Comparison of ENCODE assay signal across 8 mouse cellular contexts in the genomic region with DNA sequence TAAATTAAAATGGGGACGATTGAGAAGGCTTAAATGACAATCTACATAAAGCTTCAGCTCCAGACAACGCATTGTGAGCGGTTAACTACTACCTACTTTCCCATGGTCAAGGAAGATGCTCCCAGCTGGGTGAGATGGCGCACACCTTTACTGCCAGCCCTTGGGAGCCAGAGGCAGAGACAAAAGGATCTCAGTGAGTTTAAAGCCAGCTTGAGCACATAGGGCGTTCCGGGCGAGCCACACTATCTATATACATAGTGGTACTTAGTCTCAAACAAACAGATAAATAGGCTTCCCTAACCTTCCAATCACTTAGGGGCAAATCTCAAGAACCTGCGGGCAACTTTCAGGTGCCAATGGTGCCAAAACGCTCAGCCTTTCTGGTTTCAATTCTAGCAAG. TPM values are rescaled to one million over a fixed set of nuclear protein-coding genes. Genes with fewer than 3 reads are reported as not detected.
DNase-seq lines count a peak whose midpoint lies in the region; ATAC-seq and TF ChIP-seq lines count a peak whose summit lies in the region.

No protein-coding gene starts in this region.

- intact Hi-C loops in left cerebral cortex, postnatal 10 days (cut with DNase I) = no loop called here
- intact Hi-C loops in gastrocnemius, postnatal 14 days (cut with DNase I; ENCODE audit: low total_unique reads) = no loop called here

- peak overlapping the region; percentile 90 for H3K27ac ChIP-seq in heart, embryonic 16.5 days (ENCODE audit: low read length)
- peak overlapping the region; percentile 74 for H3K27ac ChIP-seq in bone marrow, adult 2 months (ENCODE audit: control insufficient read depth, insufficient read depth, low read depth, low read length, poor library complexity)
- H3K27ac ChIP-seq in hindbrain, embryonic 14.5 days = peak overlapping the region; percentile 89
- peak overlapping the region; percentile 85 for H3K27ac ChIP-seq in midbrain, embryonic 13.5 days

- no peak for TF ChIP-seq POLR2A in bone marrow, adult 2 months (IDR thresholded peaks at IDR 0.05; ENCODE audit: borderline replicate concordance, control insufficient read depth, low read depth, low read length)

- H3K36me3 ChIP-seq in heart, embryonic 16.5 days (ENCODE audit: control insufficient read depth, insufficient read depth) = no peaks in the 10 kb centered on the region; the same call in 1 of the 2 replicates
- H3K36me3 ChIP-seq in hindbrain, embryonic 14.5 days (replicated peaks; ENCODE audit: control insufficient read depth, insufficient read depth) = peaks cover 17% of the 10 kb centered on the region; the same call in 1 of the 2 replicates
- H3K36me3 ChIP-seq in midbrain, embryonic 13.5 days = peaks cover 23% of the 10 kb centered on the region

- peaks cover 29% of the 10 kb centered on the region for H3K4me1 ChIP-seq in heart, embryonic 16.5 days (ENCODE audit: control insufficient read depth, insufficient read depth, low read length)
- H3K4me1 ChIP-seq in bone marrow, adult 2 months (ENCODE audit: control insufficient read depth, insufficient read depth, low read length) = peaks cover 2% of the 10 kb centered on the region; the same call in 1 of the 2 replicates
- peaks cover 17% of the 10 kb centered on the region for H3K4me1 ChIP-seq in hindbrain, embryonic 14.5 days (replicated peaks; ENCODE audit: control insufficient read depth, insufficient read depth, low read length)
- peaks cover 26% of the 10 kb centered on the region for H3K4me1 ChIP-seq in midbrain, embryonic 13.5 days (replicated peaks)

- H3K27me3 ChIP-seq in heart, embryonic 16.5 days (ENCODE audit: control insufficient read depth, insufficient read depth, low read length) = no peaks in the 10 kb centered on the region
- H3K27me3 ChIP-seq in hindbrain, embryonic 14.5 days (ENCODE audit: control insufficient read depth, insufficient read depth, low read length) = no peaks in the 10 kb centered on the region
- no peaks in the 10 kb centered on the region for H3K27me3 ChIP-seq in midbrain, embryonic 13.5 days

- peak overlapping the region; percentile 94 for H3K9ac ChIP-seq in heart, embryonic 16.5 days (ENCODE audit: low read length)
- peak overlapping the region; percentile 89 for H3K9ac ChIP-seq in hindbrain, embryonic 14.5 days
- H3K9ac ChIP-seq in midbrain, embryonic 13.5 days (replicated peaks) = peak overlapping the region; percentile 84

- H3K9me3 ChIP-seq in heart, embryonic 16.5 days (replicated peaks; ENCODE audit: control insufficient read depth, low read length) = no peaks in the 10 kb centered on the region
- H3K9me3 ChIP-seq in hindbrain, embryonic 14.5 days (ENCODE audit: control insufficient read depth, low read length) = no peaks in the 10 kb centered on the region
- no peaks in the 10 kb centered on the region for H3K9me3 ChIP-seq in midbrain, embryonic 13.5 days

- H3K4me2 ChIP-seq in heart, embryonic 16.5 days (ENCODE audit: low read depth, low read length) = peak overlapping the region; percentile 88
- peak overlapping the region; percentile 70 for H3K4me2 ChIP-seq in hindbrain, embryonic 14.5 days (replicated peaks)
- H3K4me2 ChIP-seq in midbrain, embryonic 13.5 days (replicated peaks) = peak overlapping the region; percentile 62

- ATAC-seq in heart, embryonic 16.5 days (replicated peaks; ENCODE audit: extremely low read depth, insufficient read depth, low FRiP score) = no peak
- ATAC-seq in hindbrain, embryonic 14.5 days (ENCODE audit: low FRiP score) = no peak; the same call in 1 of the 2 replicates
- peak; percentile 34; the same call in 1 of the 2 replicates for ATAC-seq in midbrain, embryonic 13.5 days

- DNase-seq in heart, postnatal 4 days = no peak
- no peak for DNase-seq in hindbrain, embryonic 14.5 days (ENCODE audit: low spot score)
- no peak for DNase-seq in layer of hippocampus, adult 9-11 months
- DNase-seq in left cerebral cortex, postnatal 10 days (ENCODE audit: extremely low spot score in 1 of 2, low spot score in 2 of 2) = no peak
- no peak for DNase-seq in gastrocnemius, postnatal 14 days

- peak overlapping the region; percentile 89 for H3K4me3 ChIP-seq in heart, embryonic 16.5 days (ENCODE audit: low read length)
- peak overlapping the region; percentile 73 for H3K4me3 ChIP-seq in bone marrow, adult 2 months (replicated peaks; ENCODE audit: control insufficient read depth, low read depth, low read length)
- H3K4me3 ChIP-seq in hindbrain, embryonic 14.5 days (replicated peaks; ENCODE audit: low read length) = peak overlapping the region; percentile 77
- H3K4me3 ChIP-seq in midbrain, embryonic 13.5 days (replicated peaks) = peak overlapping the region; percentile 72

- TF ChIP-seq CTCF in bone marrow, adult 2 months (IDR thresholded peaks at IDR 0.05; ENCODE audit: control insufficient read depth, insufficient read depth, low read length) = no peak

- WGBS in heart, embryonic 16.5 days = 14% methylated on average over 9 of the region's 9 CpGs
- 20% methylated on average over 9 of the region's 9 CpGs for WGBS in bone marrow, adult 2 months
- 17% methylated on average over 9 of the region's 9 CpGs for WGBS in hindbrain, embryonic 14.5 days
- WGBS in midbrain, embryonic 13.5 days = 16% methylated on average over 9 of the region's 9 CpGs

RNA-seq across cellular contexts. Expression of gene Pam16, which starts 0.7 kb away (rescaled TPM):
- 91.2 and 122 TPM in 2 replicates for polyA plus RNA-seq in heart, embryonic 16.5 days (2015; fragmentation: Nextera tagmentation; extraction: Ambion mirVana)
- 10 to 100 TPM; 89.5 to 92.6 TPM for total RNA-seq in heart, postnatal 4 days (2021)
- 19.7 and 52.5 TPM in 2 replicates for polyA plus RNA-seq in bone marrow, adult 2 months (2011; ENCODE audit: insufficient read depth, insufficient read length, low replicate concordance, missing spikeins)
- polyA plus RNA-seq in hindbrain, embryonic 14.5 days (2014; fragmentation: Nextera tagmentation; extraction: Ambion mirVana) = 174 and 193 TPM in 2 replicates
- polyA plus RNA-seq in midbrain, embryonic 13.5 days (2015; fragmentation: Nextera tagmentation; extraction: Ambion mirVana) = 153 and 155 TPM in 2 replicates
- total RNA-seq in left cerebral cortex, postnatal 10 days (2021) = 10 to 100 TPM; 78.2 to 86.0 TPM
- 10 to 100 TPM; 68.0 to 74.9 TPM for total RNA-seq in gastrocnemius, postnatal 14 days (2021)

RNA-seq across cellular contexts. Expression of gene Vasn, which starts 15.7 kb away (rescaled TPM):
- polyA plus RNA-seq in heart, embryonic 16.5 days (2015; fragmentation: Nextera tagmentation; extraction: Ambion mirVana) = 15.7 and 17.2 TPM in 2 replicates
- total RNA-seq in heart, postnatal 4 days (2021) = 10 to 100 TPM; 17.7 to 18.2 TPM
- 0.34 and 1.8 TPM in 2 replicates for polyA plus RNA-seq in bone marrow, adult 2 months (2011; ENCODE audit: insufficient read depth, insufficient read length, low replicate concordance, missing spikeins)
- 6.4 and 6.6 TPM in 2 replicates for polyA plus RNA-seq in hindbrain, embryonic 14.5 days (2014; fragmentation: Nextera tagmentation; extraction: Ambion mirVana)
- polyA plus RNA-seq in midbrain, embryonic 13.5 days (2015; fragmentation: Nextera tagmentation; extraction: Ambion mirVana) = 3.2 and 4.6 TPM in 2 replicates
- 1 to 10 TPM; 5.1 to 6.4 TPM for total RNA-seq in left cerebral cortex, postnatal 10 days (2021)
- 1 to 10 TPM; 7.6 to 8.4 TPM for total RNA-seq in gastrocnemius, postnatal 14 days (2021)

RNA-seq across cellular contexts. Expression of gene Dnaja3, which starts 15.7 kb away (rescaled TPM):
- 87.5 and 88.7 TPM in 2 replicates for polyA plus RNA-seq in heart, embryonic 16.5 days (2015; fragmentation: Nextera tagmentation; extraction: Ambion mirVana)
- 10 to 100 TPM; 82.7 to 84.7 TPM for total RNA-seq in heart, postnatal 4 days (2021)
- 10.6 and 11.7 TPM in 2 replicates for polyA plus RNA-seq in bone marrow, adult 2 months (2011; ENCODE audit: insufficient read depth, insufficient read length, low replicate concordance, missing spikeins)
- polyA plus RNA-seq in hindbrain, embryonic 14.5 days (2014; fragmentation: Nextera tagmentation; extraction: Ambion mirVana) = 54.6 and 64.8 TPM in 2 replicates
- 50.5 and 54.3 TPM in 2 replicates for polyA plus RNA-seq in midbrain, embryonic 13.5 days (2015; fragmentation: Nextera tagmentation; extraction: Ambion mirVana)
- total RNA-seq in left cerebral cortex, postnatal 10 days (2021) = 10 to 100 TPM; 58.7 to 59.0 TPM
- total RNA-seq in gastrocnemius, postnatal 14 days (2021) = 100 to 1,000 TPM in 1 of 2 experiments, 10 to 100 TPM in 1; 88.0 to 100 TPM

RNA-seq across cellular contexts. Expression of gene Glis2, which starts 29.6 kb away (rescaled TPM):
- polyA plus RNA-seq in heart, embryonic 16.5 days (2015; fragmentation: Nextera tagmentation; extraction: Ambion mirVana) = 12.3 and 14.2 TPM in 2 replicates
- total RNA-seq in heart, postnatal 4 days (2021) = 10 to 100 TPM; 35.3 to 43.8 TPM
- 1.2 and 4.9 TPM in 2 replicates for polyA plus RNA-seq in bone marrow, adult 2 months (2011; ENCODE audit: insufficient read depth, insufficient read length, low replicate concordance, missing spikeins)
- 18.1 and 19.0 TPM in 2 replicates for polyA plus RNA-seq in hindbrain, embryonic 14.5 days (2014; fragmentation: Nextera tagmentation; extraction: Ambion mirVana)
- 20.0 and 26.3 TPM in 2 replicates for polyA plus RNA-seq in midbrain, embryonic 13.5 days (2015; fragmentation: Nextera tagmentation; extraction: Ambion mirVana)
- 10 to 100 TPM; 15.9 to 18.9 TPM for total RNA-seq in left cerebral cortex, postnatal 10 days (2021)
- 10 to 100 TPM; 11.8 to 15.2 TPM for total RNA-seq in gastrocnemius, postnatal 14 days (2021)

RNA-seq across cellular contexts. Expression of gene Coro7, which starts 55.5 kb away (rescaled TPM):
- polyA plus RNA-seq in heart, embryonic 16.5 days (2015; fragmentation: Nextera tagmentation; extraction: Ambion mirVana) = 13.7 TPM in 2 replicates
- 10 to 100 TPM; 24.1 to 26.5 TPM for total RNA-seq in heart, postnatal 4 days (2021)
- 48.7 and 102 TPM in 2 replicates for polyA plus RNA-seq in bone marrow, adult 2 months (2011; ENCODE audit: insufficient read depth, insufficient read length, low replicate concordance, missing spikeins)
- polyA plus RNA-seq in hindbrain, embryonic 14.5 days (2014; fragmentation: Nextera tagmentation; extraction: Ambion mirVana) = 24.1 and 27.2 TPM in 2 replicates
- 25.1 and 26.5 TPM in 2 replicates for polyA plus RNA-seq in midbrain, embryonic 13.5 days (2015; fragmentation: Nextera tagmentation; extraction: Ambion mirVana)
- 100 to 1,000 TPM in 1 of 2 experiments, 10 to 100 TPM in 1; 84.6 to 108 TPM for total RNA-seq in left cerebral cortex, postnatal 10 days (2021)
- 10 to 100 TPM; 13.9 to 17.8 TPM for total RNA-seq in gastrocnemius, postnatal 14 days (2021)
